Mouse (Mus musculus) liver, embryonic 11.5 days (tissue): ENCODE data around the gene Tanc2. TPM values are rescaled to one million over a fixed set of nuclear protein-coding genes. Genes with fewer than 3 reads are reported as not detected.

Source experiments
- ATAC-seq: fragments of 200-750 bp; cut with Nextera tagmentation; replicated peaks from 2 replicates; pipeline ENCODE4 v1.8.0; 2017; ENCODE audit warnings: moderate number of reproducible peaks, mild to moderate bottlenecking, moderate TSS enrichment, moderate library complexity; ENCODE audit not compliant: low FRiP score
- DNase-seq: peaks from one replicate; pipeline ENCODE4 v3.0.0-alpha.2; 2017; ENCODE audit warnings: low spot score
- H3K27ac ChIP-seq: fragments of 300-500 bp; sonication (generic); 2 replicates; pipeline ENCODE4 v1.5.1; 2014; ENCODE audit warnings: mild to moderate bottlenecking, low read depth, low read length, control low read depth
- H3K27me3 ChIP-seq: fragments of 300-500 bp; sonication (generic); replicated peaks from 2 replicates; pipeline ENCODE4 v1.6.1; 2014; ENCODE audit warnings: low read length, mixed read lengths; ENCODE audit not compliant: control insufficient read depth, insufficient read depth
- H3K36me3 ChIP-seq: fragments of 300-500 bp; sonication (generic); 2 replicates; pipeline ENCODE4 v1.6.1; 2014; ENCODE audit warnings: mild to moderate bottlenecking, low read length, moderate library complexity, mixed read lengths; ENCODE audit not compliant: control insufficient read depth, insufficient read depth
- H3K4me1 ChIP-seq: fragments of 300-500 bp; sonication (generic); replicated peaks from 2 replicates; pipeline ENCODE4 v1.6.1; 2014; ENCODE audit warnings: low read length, mixed read lengths; ENCODE audit not compliant: control insufficient read depth, insufficient read depth
- H3K4me2 ChIP-seq: fragments of 300-500 bp; sonication (generic); 2 replicates; pipeline ENCODE4 v1.6.1; 2014; ENCODE audit warnings: mild to moderate bottlenecking, control low read depth, moderate library complexity
- H3K4me3 ChIP-seq: fragments of 300-500 bp; sonication (generic); 2 replicates; pipeline ENCODE4 v1.5.1; 2014; ENCODE audit warnings: low read depth, low read length, control low read depth
- H3K9ac ChIP-seq: fragments of 300-500 bp; sonication (generic); 2 replicates; pipeline ENCODE4 v1.6.1; 2014; ENCODE audit warnings: low read depth, low read length, control low read depth
- H3K9me3 ChIP-seq: fragments of 300-500 bp; sonication (generic); 2 replicates; pipeline ENCODE4 v1.6.1; 2016; ENCODE audit warnings: low read length, inconsistent platforms, mixed read lengths; ENCODE audit not compliant: control insufficient read depth
- WGBS: fragments of 180-500 bp; shearing (Covaris S2); extraction: QIAGEN DNeasy Blood & Tissue Kit; methylation state at CpG from one replicate; pipeline ENCODE4 v1.1.7; 2014; 5-methylcytosine and 5-hydroxymethylcytosine counted together
- polyA plus RNA-seq: library from polyadenylated mRNA; unstranded; fragments of >200 nt; fragmentation: Nextera tagmentation; extraction: Ambion mirVana; gene quantifications from 2 replicates; pipeline ENCODE4 v1.2.1, GENCODE M21; 2014

Tanc2 gene
- polyA plus RNA-seq, 1 experiment from 2014 or later: 6.9 TPM

GRCm38 (mm10) chr11:105557285-105557684 lies 32.5 kb upstream of the Tanc2 start:
- no peak overlapping the region for H3K9ac ChIP-seq
- H3K27me3 ChIP-seq: no peaks in the 10 kb centered on the region; the same call in 1 of the 2 replicates
- DNase-seq: no peak
- WGBS: 79% methylated on average over 8 of the region's 8 CpGs
- H3K36me3 ChIP-seq: no peaks in the 10 kb centered on the region
- H3K27ac ChIP-seq: no peak overlapping the region
- ATAC-seq: no peak
- H3K4me2 ChIP-seq: no peak overlapping the region
- H3K9me3 ChIP-seq: no peaks in the 10 kb centered on the region
- peaks cover 7% of the 10 kb centered on the region for H3K4me1 ChIP-seq
- no peak overlapping the region for H3K4me3 ChIP-seq

GRCm38 (mm10) chr11:105558091-105558490 lies 31.7 kb upstream of the Tanc2 start:
- Histone ChIP-seq H3K4me1 (peaks cover 5% of the 10 kb centered on the region), H3K36me3 (no peaks in the 10 kb centered on the region), H3K27me3 (no peaks in the 10 kb centered on the region), H3K4me3 (no peak overlapping the region), H3K27ac (no peak overlapping the region), H3K9ac (no peak overlapping the region), H3K9me3 (no peaks in the 10 kb centered on the region), H3K4me2 (no peak overlapping the region)
- no peak for ATAC-seq
- DNase-seq: no peak

- WGBS: 47% methylated on average over 6 of the region's 6 CpGs
- Histone ChIP-seq H3K36me3 (no peaks in the 10 kb centered on the region), H3K27ac (no peak overlapping the region), H3K4me1 (peaks cover 5% of the 10 kb centered on the region), H3K4me2 (no peak overlapping the region), H3K4me3 (no peak overlapping the region), H3K27me3 (no peaks in the 10 kb centered on the region), H3K9me3 (no peaks in the 10 kb centered on the region), H3K9ac (no peak overlapping the region)
- ATAC-seq (peak; percentile 97), DNase-seq (no peak)
Measured at GRCm38 (mm10) chr11:105558803-105559505, 30.8 kb upstream of the Tanc2 start.

- Histone ChIP-seq H3K9ac (no peak overlapping the region), H3K27ac (no peak overlapping the region), H3K36me3 (no peaks in the 10 kb centered on the region), H3K4me2 (no peak overlapping the region), H3K27me3 (no peaks in the 10 kb centered on the region), H3K4me1 (peaks cover 1% of the 10 kb centered on the region), H3K9me3 (no peaks in the 10 kb centered on the region), H3K4me3 (no peak overlapping the region)
- 89% methylated on average over 3 of the region's 3 CpGs for WGBS
- DNase-seq (no peak), ATAC-seq (no peak)
Measured at GRCm38 (mm10) chr11:105563546-105563945, 26.2 kb upstream of the Tanc2 start.

- H3K9me3 ChIP-seq: no peaks in the 10 kb centered on the region
- no peak for ATAC-seq
- H3K4me2 ChIP-seq: no peak overlapping the region
- no peaks in the 10 kb centered on the region for H3K27me3 ChIP-seq
- no peak for DNase-seq
- H3K27ac ChIP-seq: no peak overlapping the region
- no peaks in the 10 kb centered on the region for H3K4me1 ChIP-seq
- 72% methylated on average over 1 of the region's 1 CpGs for WGBS
- H3K36me3 ChIP-seq: no peaks in the 10 kb centered on the region
- H3K9ac ChIP-seq: no peak overlapping the region
- H3K4me3 ChIP-seq: no peak overlapping the region
Measured at GRCm38 (mm10) chr11:105567221-105567641, 22.6 kb upstream of the Tanc2 start.

- DNase-seq (no peak), ATAC-seq (no peak)
- Histone ChIP-seq H3K4me3 (no peak overlapping the region), H3K4me2 (no peak overlapping the region), H3K27me3 (no peaks in the 10 kb centered on the region), H3K27ac (no peak overlapping the region), H3K9ac (no peak overlapping the region), H3K4me1 (no peaks in the 10 kb centered on the region), H3K36me3 (no peaks in the 10 kb centered on the region), H3K9me3 (no peaks in the 10 kb centered on the region)
- 65% methylated on average over 8 of the region's 8 CpGs for WGBS
Measured at GRCm38 (mm10) chr11:105571996-105572395, 17.8 kb upstream of the Tanc2 start.

- H3K9me3 ChIP-seq: no peaks in the 10 kb centered on the region
- no peak overlapping the region for H3K27ac ChIP-seq
- H3K9ac ChIP-seq: no peak overlapping the region
- no peak for ATAC-seq
- H3K4me1 ChIP-seq: no peaks in the 10 kb centered on the region
- no peaks in the 10 kb centered on the region for H3K36me3 ChIP-seq
- H3K4me2 ChIP-seq: no peak overlapping the region
- DNase-seq: no peak
- H3K4me3 ChIP-seq: no peak overlapping the region
- H3K27me3 ChIP-seq: no peaks in the 10 kb centered on the region
- 72% methylated on average over 7 of the region's 7 CpGs for WGBS
Measured at GRCm38 (mm10) chr11:105574241-105574640, 15.5 kb upstream of the Tanc2 start.

- H3K9me3 ChIP-seq: peaks cover 2% of the 10 kb centered on the region; the same call in 1 of the 2 replicates
- no peak overlapping the region for H3K4me2 ChIP-seq
- ATAC-seq (no peak), DNase-seq (no peak)
- no peak overlapping the region for H3K4me3 ChIP-seq
- no peak overlapping the region for H3K9ac ChIP-seq
- no peaks in the 10 kb centered on the region for H3K27me3 ChIP-seq
- no peaks in the 10 kb centered on the region for H3K36me3 ChIP-seq
- no peaks in the 10 kb centered on the region for H3K4me1 ChIP-seq
- no peak overlapping the region for H3K27ac ChIP-seq
Measured at GRCm38 (mm10) chr11:105577211-105577610, 12.6 kb upstream of the Tanc2 start.

GRCm38 (mm10) chr11:105582020-105582419 lies 7.8 kb upstream of the Tanc2 start:
- no peaks in the 10 kb centered on the region for H3K27me3 ChIP-seq
- no peak for DNase-seq
- H3K4me2 ChIP-seq: no peak overlapping the region
- H3K36me3 ChIP-seq: no peaks in the 10 kb centered on the region
- ATAC-seq: no peak
- no peak overlapping the region for H3K9ac ChIP-seq
- 84% methylated on average over 3 of the region's 3 CpGs for WGBS
- no peak overlapping the region for H3K4me3 ChIP-seq
- no peaks in the 10 kb centered on the region for H3K4me1 ChIP-seq
- H3K9me3 ChIP-seq: peaks cover 2% of the 10 kb centered on the region; the same call in 1 of the 2 replicates
- no peak overlapping the region for H3K27ac ChIP-seq
